Mouse (Mus musculus): ENCODE results near the gene Emp1. TPM values are rescaled to one million over a fixed set of nuclear protein-coding genes. Genes with fewer than 3 reads are reported as not detected.

Emp1 gene
- total RNA-seq, 4 experiments from 2014 or later, result 12.3 to 26.2 (median 18.0) TPM

DNA sequence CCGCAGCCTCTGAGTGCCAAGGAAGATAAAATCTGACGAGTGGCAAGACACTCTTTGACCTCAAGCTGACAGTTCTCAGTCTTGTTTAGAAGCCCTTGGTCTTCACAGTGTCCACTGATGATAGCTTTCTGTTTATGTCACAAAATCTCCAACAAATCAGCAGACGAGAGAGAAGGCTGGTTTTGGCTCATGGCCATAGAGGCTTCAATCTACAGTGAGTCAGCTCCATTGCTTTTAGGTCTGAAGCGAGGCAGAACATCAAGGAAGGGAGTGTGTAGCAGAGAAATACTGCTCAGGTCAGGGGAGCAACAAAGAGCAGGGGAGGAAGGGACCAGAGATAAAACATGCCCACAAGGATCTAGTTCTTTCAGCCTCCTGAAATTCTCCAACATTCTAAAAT lies 45.0 kb downstream of the Emp1 start:
- DNase-seq (ENCODE audit: low spot score in 2 of 2), result no peak

DNA sequence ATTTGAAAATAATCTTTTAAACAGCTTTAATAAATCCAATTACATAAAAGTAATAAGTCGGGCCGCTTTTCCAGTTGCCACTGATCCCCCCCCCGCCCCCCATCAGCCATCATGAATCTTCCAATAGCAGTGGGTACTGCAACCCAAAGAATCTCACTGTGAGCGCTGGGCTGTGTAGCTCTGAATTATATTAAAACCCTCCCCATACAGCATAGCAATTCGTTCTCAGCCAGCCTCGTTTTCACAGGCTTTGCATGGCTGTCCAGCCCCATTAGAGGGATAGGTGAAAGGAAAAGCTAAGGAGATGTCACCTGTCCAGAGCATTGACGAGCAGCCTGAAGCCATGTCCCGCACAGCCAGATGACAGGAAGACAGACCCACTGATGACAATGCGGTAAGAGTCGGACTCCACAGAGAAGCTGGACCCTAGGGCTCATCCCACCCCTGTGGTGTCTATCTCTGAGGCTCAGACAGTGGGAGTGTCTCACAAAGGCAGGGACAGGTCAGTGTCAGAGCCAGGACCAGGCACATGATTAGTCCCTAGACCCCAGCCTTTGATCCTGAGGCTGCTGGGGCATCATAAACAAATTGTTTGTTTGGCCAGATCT lies 49.5 kb downstream of the Emp1 start:
- DNase-seq (ENCODE audit: low spot score in 2 of 2), result no peak

DNA sequence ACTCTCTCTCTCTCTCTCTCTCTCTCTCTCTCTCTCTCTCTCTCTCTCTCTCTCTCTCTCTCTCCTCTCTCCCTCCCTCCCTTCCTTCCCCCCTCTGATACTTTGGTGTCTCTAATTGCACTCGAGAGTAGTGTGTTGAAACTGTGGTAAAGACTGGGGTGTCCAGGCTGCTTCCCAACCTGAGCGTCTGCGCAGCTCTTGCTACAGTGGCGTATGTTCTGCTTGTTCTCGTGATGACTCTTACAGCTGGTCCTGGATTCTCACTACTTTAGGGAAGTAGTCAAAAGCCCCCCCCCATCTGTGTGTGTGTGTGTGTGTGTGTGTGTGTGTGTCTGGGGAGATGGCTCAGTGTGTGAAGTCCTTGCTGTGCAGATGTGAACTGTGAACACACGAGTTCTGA lies 50.3 kb downstream of the Emp1 start:
- no peak for DNase-seq (ENCODE audit: low spot score in 2 of 2)

DNA sequence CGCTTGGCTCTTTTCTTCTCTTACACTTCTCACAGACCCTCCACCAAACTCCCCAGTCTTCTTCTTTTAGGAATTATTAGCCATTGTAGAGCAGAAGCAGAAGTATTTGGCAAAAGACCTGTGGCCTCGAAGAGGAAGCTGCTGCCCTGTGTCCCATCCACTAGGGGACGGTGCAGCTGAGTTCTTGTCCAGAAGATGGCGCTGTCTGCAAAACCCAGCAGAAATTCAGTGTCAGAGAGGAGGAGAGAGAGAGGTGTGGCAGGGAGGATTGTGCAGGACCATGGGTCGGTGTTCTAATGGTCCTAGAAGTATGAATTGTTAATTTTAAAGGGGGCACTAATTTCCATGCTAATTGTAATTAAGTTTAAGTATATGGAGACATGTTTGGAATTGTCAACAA lies 55.1 kb downstream of the Emp1 start:
- DNase-seq (ENCODE audit: low spot score in 2 of 2), result no peak

DNA sequence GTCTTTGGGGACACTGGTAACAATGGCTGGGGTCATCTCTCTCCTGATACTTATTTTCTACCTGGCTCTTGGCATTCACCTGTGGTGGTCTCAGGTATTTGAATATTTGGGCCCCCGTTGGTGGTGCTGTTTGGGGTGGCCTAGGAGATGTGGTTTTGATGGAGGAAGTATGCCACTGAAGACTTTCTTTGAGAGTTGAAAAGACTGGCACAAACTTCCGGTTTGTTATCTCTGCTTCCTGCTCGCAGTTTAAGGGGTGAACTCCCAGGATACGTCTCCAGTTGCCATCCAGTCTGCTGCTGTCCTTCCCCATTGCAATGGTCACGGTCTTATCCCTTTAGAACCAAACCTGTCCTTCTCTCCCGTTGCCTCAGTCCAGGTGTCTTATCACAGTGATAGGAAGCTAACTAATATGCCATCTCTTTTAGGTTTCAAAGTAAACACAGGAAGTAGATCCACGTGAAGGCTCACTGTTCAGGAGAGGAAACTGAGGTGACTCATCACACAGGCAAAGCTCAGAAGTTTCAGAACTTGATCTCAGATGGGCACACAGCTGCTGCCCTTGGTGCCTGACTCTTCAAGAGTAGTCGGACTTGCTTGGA lies 56.0 kb downstream of the Emp1 start:
- DNase-seq (ENCODE audit: low spot score in 2 of 2), result no peak

DNA sequence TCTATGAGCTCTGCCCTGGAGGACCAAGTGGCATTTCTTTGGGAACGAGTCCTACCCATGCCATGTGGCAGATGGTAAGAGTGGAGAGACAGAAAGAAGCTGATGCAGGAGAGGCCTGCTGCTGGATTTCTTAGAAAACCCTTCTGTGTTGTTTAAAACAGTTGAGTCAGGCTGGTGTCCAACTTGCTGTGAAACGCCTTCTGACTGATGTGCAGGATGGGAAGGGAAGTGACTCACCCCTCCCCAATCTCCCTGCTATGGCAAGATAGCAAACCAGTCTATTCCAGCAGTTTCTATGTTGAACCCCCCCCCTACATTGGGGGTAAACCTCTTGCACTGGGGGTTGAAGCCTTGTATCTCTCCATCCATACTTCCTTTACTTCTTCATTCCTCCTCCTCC lies 65.9 kb downstream of the Emp1 start:
- DNase-seq (ENCODE audit: low spot score in 2 of 2), result no peak

DNA sequence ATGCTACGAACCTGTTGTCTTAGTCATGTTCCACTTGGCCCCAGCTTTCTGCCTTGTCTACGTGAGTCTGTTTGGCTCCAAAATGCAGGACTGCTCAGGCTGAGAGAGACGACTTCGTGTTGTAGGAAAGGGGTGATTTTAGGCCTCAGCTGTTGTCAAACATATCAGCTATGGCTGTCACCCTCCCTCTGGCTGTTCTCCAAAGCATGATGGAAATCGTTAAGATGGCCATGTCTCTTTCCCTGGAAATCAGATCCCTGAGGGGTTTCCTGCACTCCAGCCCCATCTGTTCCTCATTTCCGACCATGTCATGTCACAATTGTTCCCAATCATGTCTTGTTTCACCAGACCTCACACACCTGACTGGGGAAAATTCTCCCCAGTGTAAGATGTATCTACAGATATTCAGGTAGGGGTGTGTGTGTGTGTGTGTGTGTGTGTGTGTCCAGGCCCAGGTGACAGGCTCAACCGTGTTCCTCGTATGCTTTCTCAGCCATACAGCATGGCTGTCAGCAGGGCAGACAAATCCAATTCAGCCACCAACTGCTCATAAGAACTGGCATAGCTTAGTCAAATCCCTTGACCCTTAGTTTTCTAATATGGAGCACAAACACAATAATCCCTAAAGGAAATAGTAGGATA lies 67.0 kb downstream of the Emp1 start:
- no peak for DNase-seq (ENCODE audit: low spot score in 2 of 2)

DNA sequence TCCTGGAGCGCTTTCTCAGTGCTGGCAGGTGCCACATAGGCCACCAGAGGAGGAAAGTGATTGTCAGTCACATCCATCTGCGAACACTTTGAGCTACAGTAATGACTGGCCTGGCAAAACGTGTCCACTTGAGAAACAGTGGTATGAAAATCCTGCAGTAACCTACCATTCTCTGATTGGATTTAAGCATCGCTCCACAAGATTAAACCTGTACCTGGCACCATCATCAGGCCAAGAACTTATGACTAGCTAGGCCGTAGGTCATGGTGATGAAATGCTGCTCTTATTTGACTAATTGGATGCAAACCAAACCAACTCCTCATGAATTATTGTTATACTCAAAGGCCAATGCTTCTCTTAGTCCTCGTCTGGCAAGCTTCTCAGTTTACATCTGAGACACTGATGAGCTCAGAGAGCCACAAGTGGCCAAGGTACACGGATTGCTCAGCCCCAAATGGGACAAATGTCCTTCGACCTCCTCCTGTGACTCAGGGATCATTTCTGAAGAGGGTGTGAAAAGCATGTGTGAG lies 68.2 kb downstream of the Emp1 start:
- no peak for DNase-seq (ENCODE audit: low spot score in 2 of 2)

Other genes with a start within 250 kb of the Emp1 start
- gene Gprc5d, start 244.3 kb upstream of the Emp1 start, total RNA-seq (2022), result not detected
- gene Fam234b, start 164.6 kb upstream of the Emp1 start, total RNA-seq (2022), result 1 to 10 TPM; 3.0 to 3.6 (median 3.3) TPM
- 10 to 100 TPM in 2 of 4 experiments, 1 to 10 TPM in 2; 4.3 to 13.2 (median 9.9) TPM for gene Hebp1, start 164.5 kb upstream of the Emp1 start, total RNA-seq (2022)
- gene Gsg1, start 108.2 kb upstream of the Emp1 start, total RNA-seq (2022), result not detected
- gene Pbp2, start 52.1 kb upstream of the Emp1 start, total RNA-seq (2022), result not detected